In genomic region chr4:131217083-131217482, GRCm38 (mm10) we compare ENCODE assay signal across 19 mouse cellular contexts.
"Had no signal": no experiment of that assay in that cellular context is flagged by ENCODE, and none has a peak within 500 bp of the region (broad histone marks: within the 10 kb centered on the region; RNA-seq: fewer than 3 reads in every experiment).

No protein-coding gene starts in this region.

- H3K9ac ChIP-seq: limb, embryonic 13.5 days; liver, embryonic 12.5 days; liver, embryonic 15.5 days; midbrain, embryonic 13.5 days; neural tube, embryonic 13.5 days; stomach, embryonic 15.5 days had no signal

- H3K9me3 ChIP-seq: limb, embryonic 10.5 days; limb, embryonic 13.5 days; liver, embryonic 15.5 days; midbrain, embryonic 10.5 days; midbrain, embryonic 13.5 days; neural tube, embryonic 13.5 days; stomach, embryonic 15.5 days had no signal

- H3K4me3 ChIP-seq: layer of hippocampus, adult 2 months; limb, embryonic 10.5 days; limb, embryonic 13.5 days; liver, embryonic 12.5 days; liver, embryonic 15.5 days; megakaryocyte, embryonic 14.5 days; midbrain, embryonic 10.5 days; midbrain, embryonic 13.5 days; myocyte; neural tube, embryonic 13.5 days; stomach, embryonic 15.5 days had no signal

- ATAC-seq: liver, embryonic 12.5 days; midbrain, embryonic 13.5 days; midbrain, embryonic 16.5 days had no signal

- H3K36me3 ChIP-seq: limb, embryonic 10.5 days; limb, embryonic 13.5 days; liver, embryonic 12.5 days; liver, embryonic 15.5 days; midbrain, embryonic 10.5 days; midbrain, embryonic 13.5 days; neural tube, embryonic 13.5 days; stomach, embryonic 15.5 days had no signal

- H3K4me1 ChIP-seq: liver, embryonic 12.5 days; liver, embryonic 15.5 days; megakaryocyte, embryonic 14.5 days; neural tube, embryonic 13.5 days; stomach, embryonic 15.5 days had no signal

- DNase-seq: kidney, adult 2 months; liver; lung, adult 18-20 months; right cerebral cortex, postnatal 25 days; spleen, adult 18-20 months; thymus, postnatal 25 days had no signal

- H3K27ac ChIP-seq: kidney, postnatal 0 days; layer of hippocampus, adult 2 months; limb, embryonic 10.5 days; limb, embryonic 13.5 days; liver, embryonic 12.5 days; liver, embryonic 15.5 days; midbrain, embryonic 10.5 days; midbrain, embryonic 13.5 days; neural tube, embryonic 13.5 days; stomach, embryonic 15.5 days had no signal

- H3K27me3 ChIP-seq: limb, embryonic 13.5 days; liver, embryonic 12.5 days; liver, embryonic 15.5 days; midbrain, embryonic 13.5 days; neural tube, embryonic 13.5 days; stomach, embryonic 15.5 days had no signal

- H3K4me2 ChIP-seq: limb, embryonic 13.5 days; liver, embryonic 12.5 days; liver, embryonic 15.5 days; midbrain, embryonic 13.5 days; neural tube, embryonic 13.5 days; stomach, embryonic 15.5 days had no signal
